Mouse (Mus musculus) mouse trophoblast stem cell (cell line): ENCODE data around the gene Gpr137.
"Not testable (repeated sequence)": the region's sequence is repeated elsewhere in the genome, so short reads cannot be mapped to it uniquely, and the experiment has no call there.

ENCODE experiments used
- in situ Hi-C, 2 experiments: fragments of 300-500 bp; cut with MseI, MboI; formaldehyde crosslinking; loops; 2 replicates in 1 of 2; 3 replicates in 1 of 2; pipeline ENCODE4 v1.15.1; 2025

Gene Gpr137

DNA sequence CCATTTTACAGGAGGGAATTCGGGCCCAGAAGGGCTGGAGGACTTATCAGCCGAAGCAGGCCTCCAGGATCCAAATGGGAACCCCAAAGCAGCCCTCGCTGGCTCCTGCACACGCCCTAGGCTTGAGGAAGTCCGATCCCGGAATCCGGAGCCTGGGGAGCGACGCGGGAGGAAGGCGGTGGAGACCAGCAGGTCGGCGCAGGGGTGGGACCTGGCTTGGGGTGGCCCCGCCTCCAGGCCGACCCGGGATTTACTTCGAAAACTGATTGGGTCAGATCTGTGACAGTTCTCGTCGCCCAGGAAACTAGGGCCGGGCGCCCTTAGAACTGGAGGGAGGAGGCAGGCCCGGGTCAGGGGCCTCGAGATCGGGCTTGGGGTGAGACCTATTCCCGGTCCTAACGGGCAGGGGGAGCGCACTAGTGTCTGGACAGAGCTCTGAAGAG, at the start of gene Gpr137:
Gene Gpr137, minus strand, starts transcription at position 232 of the 443 bp plus-strand sequence.
- in situ Hi-C loops, result no loop called here

DNA sequence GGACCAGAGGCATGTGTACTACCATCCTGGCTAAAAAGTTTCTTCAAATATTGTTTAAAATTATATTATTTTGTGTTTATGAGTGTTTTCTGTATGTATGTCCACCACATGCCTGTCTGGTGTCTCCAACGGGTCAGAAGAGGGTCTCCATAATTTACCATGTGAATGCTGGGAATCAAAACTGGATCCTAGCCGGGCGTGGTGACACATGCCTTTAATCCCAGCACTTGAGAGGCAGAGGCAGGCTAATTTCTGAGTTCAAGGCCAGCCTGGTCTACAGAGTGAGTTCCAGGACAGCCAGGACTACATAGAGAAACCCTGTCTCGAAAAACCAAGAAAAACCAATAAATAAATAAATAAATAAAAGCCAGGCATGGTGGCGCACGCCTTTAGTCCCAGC, 48.9 kb upstream of the Gpr137 start:
- in situ Hi-C loops, result not testable (repeated sequence)

GRCm38 (mm10) chr19:6990712-6991111, 48.4 kb upstream of the Gpr137 start:
- in situ Hi-C loops, result no loop called here

- in situ Hi-C loops, result no loop called here
Measured at GRCm38 (mm10) chr19:6989251-6989650, 47.0 kb upstream of the Gpr137 start.

DNA sequence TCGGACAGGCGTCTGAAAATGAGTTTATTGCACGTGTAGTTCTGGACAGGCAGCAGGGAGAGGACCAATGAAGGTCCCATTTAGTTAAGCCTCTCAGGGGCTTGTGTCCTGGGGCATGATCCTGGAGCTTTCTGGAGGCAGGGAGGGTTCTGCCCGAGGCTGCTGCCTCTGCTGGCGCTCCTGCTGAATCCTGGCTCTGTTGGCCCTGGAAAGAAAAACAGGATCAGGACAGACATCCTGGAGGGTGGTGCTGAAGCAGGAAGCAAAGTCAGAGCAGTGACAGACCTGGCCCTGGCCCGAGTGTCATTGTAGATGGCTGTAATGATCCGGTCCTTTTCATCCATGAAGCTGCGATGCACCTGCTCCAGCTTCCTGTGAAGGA, 45.6 kb upstream of the Gpr137 start:
- in situ Hi-C loops, result no loop called here

DNA sequence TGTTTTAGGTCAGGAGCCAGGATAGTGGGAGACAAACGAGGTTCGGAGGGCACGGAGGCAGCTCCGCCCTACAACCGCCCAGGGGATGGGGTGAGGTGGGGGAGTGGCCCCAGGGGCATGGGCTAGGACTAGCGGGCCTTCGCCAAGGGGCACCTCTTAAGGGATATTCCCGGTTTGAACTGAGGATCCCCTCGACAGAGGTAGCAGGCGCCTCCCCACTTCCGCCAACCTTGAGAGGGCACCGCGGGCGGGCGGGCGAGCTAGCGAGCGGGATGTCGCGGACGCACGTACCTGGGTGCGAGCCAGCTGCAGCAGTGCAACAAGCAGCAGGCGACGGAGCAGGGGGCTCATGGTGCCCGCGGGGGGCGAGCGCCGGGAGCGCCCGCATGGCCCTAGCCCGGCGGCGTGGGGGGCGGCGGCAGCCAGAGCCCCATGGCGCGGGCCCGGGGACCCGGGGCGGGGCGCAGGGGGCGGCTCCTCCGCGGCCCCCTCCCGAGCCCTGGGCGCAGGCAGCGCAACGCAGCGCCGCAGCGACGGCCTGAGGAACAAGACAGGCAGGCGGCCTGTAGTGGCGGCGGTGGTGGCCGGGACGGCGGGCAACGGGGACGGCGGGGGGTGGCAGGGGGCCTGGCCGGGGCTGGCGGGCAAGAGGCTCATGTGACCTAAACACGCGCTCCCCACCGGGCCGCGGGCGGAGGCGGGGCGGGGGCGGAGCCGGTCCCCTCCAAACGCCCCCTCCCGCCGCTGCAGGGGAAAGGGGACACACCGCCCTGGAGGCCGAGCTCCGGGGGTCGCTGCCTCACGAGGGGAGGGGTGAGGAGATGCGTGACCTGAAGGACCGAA, 45.0 kb upstream of the Gpr137 start, which contains the start of gene Vegfb:
Gene Vegfb, minus strand, starts transcription at position 591 of the 843 bp plus-strand sequence.
- in situ Hi-C loops, result no loop called here

- in situ Hi-C loops, result no loop called here
Measured at GRCm38 (mm10) chr19:6985951-6986708, 43.9 kb upstream of the Gpr137 start.

GRCm38 (mm10) chr19:6985300-6985699, 43.0 kb upstream of the Gpr137 start:
- in situ Hi-C loops, result no loop called here

- in situ Hi-C loops, result no loop called here
Measured at GRCm38 (mm10) chr19:6983621-6984020, 41.3 kb upstream of the Gpr137 start.

- in situ Hi-C loops, result no loop called here
Measured at GRCm38 (mm10) chr19:6981465-6981864, 39.2 kb upstream of the Gpr137 start.

DNA sequence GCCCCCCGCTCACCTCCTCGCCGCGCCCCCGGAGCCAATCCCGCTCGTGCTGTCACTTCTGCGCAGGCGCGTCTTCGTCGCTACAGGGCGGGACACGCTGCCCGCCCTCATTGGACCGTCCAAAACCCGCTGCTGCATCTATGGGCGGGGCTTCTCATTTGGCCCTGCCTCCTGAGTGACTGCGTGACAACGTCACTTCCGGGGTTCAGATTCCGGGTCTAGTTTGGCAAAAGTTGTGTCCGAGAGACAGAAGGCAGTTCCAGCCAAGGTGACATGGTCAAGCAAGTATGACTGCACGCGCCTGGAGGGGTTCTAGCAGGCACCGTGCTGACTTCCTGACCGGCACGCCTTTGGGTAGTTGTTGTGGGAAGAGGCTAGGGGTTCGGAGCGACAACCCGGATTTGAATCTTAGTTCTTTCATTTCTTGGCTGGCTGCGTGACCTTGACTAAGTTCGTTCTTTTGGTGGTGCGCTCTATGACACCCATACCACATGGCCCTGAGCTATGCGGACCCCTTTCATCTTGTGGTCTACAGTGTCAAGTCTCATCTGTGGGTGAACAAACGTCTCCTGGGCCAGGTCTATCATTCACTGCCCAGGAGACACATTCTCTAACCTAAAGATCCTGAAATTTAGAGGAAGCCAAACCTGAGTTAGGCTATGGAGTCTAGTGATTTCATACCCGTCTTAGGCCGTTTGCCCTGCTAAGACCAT, 38.3 kb upstream of the Gpr137 start, which contains the start of gene Fkbp2:
Gene Fkbp2, minus strand, starts transcription at position 121 of the 713 bp plus-strand sequence.
- in situ Hi-C loops, result no loop called here

DNA sequence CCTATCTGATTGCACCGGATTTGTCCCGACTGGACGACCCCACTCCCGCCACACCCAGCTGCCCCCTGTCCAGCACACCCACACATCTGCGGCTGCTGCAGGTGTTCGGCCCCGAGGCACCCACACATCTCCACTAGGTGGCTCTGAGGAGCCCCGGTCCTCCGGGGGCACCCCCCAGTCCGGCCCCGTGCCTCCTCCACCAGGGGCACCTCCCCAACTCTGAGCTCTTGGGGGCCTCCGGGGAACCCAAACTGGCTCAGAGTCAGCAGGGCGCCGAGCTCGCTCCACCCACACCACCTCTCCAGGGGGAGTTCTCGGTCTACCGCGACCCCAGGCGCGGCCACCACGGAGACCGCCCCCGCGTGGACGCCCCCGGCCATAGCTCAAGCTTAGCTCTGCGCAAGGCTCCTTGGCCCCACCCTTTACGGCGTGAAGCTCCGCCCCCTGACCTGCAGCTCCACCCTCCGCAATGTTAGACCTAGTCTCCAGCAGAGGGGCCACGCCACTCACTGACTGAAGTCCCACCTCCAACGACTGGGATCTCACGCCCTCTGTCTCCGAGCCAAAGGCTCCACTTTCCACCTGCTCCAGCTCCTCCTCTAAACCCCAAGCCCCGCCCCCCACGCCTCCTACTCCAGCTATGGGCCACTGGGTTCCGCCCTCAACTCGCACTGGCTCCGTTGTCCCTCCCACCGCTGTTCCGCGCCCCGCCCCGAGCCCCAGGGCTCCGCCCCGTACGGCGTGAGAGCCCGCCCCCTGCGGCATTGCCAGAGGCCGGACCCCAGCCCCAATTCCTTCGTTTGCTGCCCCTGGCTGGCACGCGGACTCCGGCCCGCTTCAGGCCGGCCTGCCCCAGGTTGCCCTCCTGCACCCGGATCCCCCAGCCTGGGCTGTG, 37.5 kb upstream of the Gpr137 start:
- in situ Hi-C loops, result no loop called here

DNA sequence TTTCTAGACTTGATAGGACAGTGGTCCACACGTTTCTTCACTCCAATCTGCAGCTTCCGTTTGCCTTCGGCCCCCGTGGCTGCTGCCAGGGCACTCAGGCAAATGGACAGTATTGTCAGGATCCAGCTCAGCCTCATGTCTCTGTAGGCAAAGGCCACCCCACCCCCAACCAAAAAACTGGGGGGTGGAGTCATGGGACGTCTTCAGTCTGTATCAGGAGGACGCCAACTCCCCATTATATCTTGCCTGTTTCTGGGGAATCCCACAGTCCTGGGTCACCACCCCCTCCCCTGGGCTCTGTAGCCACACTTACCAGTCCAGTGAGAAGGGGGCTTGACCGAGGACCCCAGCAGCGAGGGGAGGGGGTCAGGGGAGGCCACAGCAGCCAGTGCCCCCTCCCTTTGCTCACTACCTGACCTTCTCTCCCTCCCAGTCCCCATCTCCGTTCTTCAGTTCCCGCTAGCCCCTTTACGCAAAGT, 36.8 kb upstream of the Gpr137 start:
- in situ Hi-C loops, result no loop called here

DNA sequence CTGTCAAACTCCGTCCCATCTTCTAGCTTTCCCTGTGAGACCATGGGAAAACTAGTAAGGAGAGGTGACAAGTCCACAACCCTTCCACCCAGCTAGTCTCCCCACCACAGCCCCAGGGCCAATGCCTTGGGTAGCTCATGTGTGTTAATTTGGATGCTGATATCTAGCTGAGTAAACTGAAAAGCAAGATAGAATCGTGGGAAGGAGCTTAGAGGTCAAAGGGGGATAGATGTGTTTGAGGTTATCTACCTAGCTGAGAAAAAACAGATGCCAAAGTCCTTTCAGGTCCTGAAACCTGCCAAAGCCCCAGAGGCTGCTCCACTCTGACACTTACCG, 36.3 kb upstream of the Gpr137 start:
- in situ Hi-C loops, result no loop called here

DNA sequence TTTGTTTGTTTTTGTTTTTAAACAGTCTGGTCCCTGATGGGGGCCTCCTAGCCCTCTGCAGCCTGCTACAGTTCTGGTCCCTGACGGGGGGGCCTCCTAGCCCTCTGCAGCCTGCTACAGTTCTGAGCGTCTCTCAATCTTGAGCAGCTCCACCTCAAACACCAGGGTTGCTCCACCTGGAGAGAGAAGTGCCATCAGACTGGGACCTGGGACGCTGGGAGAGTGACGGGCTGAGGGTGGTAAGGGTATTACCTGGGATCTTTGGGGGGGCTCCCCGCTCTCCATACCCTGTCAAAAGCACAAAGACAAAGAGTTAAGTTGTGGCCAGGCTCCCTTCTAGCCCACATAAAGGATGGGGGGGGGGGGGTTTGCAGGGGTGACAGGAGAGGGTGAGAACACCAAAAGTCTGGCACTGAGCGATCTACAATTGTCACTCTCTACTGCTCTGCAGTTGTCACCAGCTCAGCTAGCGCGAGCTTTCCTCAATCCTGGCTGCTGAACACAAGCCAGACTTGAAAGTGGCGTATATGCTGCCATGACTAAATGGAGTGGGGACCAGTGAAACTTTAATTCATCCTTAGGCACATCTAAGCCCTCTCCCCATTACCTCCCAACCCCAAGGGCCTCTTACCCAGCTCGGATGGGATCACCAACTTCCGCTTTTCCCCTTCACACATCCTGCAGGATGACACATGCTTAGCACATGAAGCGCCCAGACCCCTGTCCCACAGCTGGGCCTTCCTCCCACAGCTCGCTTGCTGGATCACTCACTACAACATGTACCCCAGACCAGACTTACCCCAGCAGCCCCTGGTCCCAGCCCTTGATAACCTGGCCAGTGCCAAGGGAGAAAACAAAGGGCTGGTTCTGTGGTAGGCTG, 35.7 kb upstream of the Gpr137 start:
- in situ Hi-C loops, result no loop called here

GRCm38 (mm10) chr19:6975537-6976521, 33.5 kb upstream of the Gpr137 start, which contains the start of gene Plcb3:
Plcb3 (minus strand) TSS chr19:6976470.
- in situ Hi-C loops, result no loop called here

DNA sequence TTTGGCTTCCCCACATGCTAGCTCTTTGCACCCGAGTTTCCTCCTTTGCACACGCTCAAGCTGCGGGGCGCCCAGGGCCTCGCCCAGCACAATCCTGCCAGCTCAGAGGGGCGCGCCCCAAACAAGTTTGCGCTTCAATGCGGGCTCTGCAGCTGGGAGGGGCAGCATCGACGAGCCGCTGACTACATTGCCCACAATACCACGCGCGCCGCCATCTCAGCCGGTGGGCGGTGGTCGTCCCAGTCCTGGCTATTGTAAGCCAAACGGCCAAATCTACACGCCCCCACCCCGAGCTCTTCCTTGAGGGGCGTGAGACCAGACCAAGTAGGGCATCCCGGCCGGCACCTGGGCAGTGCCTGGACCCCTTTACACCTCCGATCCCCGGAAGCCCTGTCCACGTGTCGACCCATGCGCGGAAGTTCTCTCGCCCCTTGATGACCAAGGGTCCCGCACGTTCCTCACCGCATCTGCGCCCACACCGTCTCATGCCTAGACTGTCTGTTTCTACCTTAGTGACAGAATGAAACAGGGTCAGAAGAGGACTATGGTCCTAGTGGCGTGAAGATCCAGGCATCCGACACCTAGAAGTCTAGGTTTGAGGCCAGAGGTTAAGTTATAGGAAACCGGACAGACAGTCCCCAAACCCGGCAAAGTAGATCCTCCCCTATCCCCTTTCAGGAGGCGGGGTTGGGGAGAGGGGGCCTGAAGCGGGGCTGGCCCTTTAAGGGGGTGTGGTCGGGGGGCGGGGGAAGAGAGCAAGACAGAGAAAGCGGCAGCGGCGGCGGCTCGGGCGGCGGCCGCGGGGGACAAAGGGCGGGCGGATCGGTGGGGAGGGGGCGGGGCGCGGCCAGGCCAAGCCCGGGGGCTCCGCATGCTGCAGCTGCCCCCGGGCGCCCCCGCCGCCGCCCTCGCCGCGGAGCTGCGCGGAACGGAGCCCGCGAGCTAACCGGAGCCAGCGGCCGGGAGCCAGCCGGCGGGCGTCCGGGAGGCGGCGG, 32.2 kb upstream of the Gpr137 start, which contains the start of gene Ppp1r14b:
Gene Ppp1r14b, plus strand, starts transcription at position 758 of the 995 bp plus-strand sequence.
- in situ Hi-C loops, result no loop called here
